9 mouse cellular contexts compared by ENCODE assay signal in the genomic region with DNA sequence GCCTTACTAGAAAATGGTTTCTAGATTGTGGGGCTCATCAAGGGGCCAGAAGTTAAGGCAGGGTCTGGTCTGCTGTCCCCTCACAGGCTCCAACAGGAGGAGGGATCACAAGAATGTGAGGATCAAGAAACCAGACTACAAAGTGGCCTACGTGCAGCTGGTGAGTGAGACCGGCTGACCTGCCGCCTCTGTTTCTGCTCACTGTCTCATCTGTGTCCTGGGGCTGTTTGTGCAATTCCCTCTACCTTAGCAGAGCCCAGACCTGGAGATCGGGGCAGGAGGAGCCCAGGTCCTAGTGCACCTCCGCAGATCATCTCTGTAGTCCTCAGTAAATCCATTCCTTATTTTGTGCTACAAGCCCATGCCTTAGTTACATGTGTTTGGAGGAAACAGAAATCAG. TPM values are rescaled to one million over a fixed set of nuclear protein-coding genes. Genes with fewer than 3 reads are reported as not detected.
A peak's percentile ranks its signal among the peaks of the same experiment; 100 is the strongest.
DNase-seq lines count a peak whose midpoint lies in the region; ATAC-seq lines count a peak whose summit lies in the region.
"Had no signal": no experiment of that assay in that cellular context is flagged by ENCODE, and none has a peak within 500 bp of the region (broad histone marks: within the 10 kb centered on the region; RNA-seq: fewer than 3 reads in every experiment).

No protein-coding gene starts in this region.

- DNase-seq in heart, postnatal 25 days (ENCODE audit: low spot score): no peak
- DNase-seq in liver, embryonic 11.5 days (ENCODE audit: low spot score): no peak
- no peak for DNase-seq in liver
- DNase-seq in limb, embryonic 11.5 days (ENCODE audit: low spot score): no peak
- no peak for DNase-seq in frontal cortex, postnatal 10 days (ENCODE audit: low spot score in 2 of 2)
- no peak for DNase-seq in lung, postnatal 4 days

- H3K4me1 ChIP-seq in heart, embryonic 11.5 days (ENCODE audit: control insufficient read depth, insufficient read depth, low read length): peaks cover 55% of the 10 kb centered on the region
- H3K4me1 ChIP-seq in liver, embryonic 11.5 days (replicated peaks; ENCODE audit: control insufficient read depth, insufficient read depth, low read length): peaks cover 81% of the 10 kb centered on the region
- peaks cover 70% of the 10 kb centered on the region for H3K4me1 ChIP-seq in limb, embryonic 11.5 days (ENCODE audit: control insufficient read depth, insufficient read depth, low read length)
- H3K4me1 ChIP-seq in neural tube, embryonic 13.5 days (replicated peaks): peaks cover 46% of the 10 kb centered on the region

- H3K9ac ChIP-seq in heart, embryonic 11.5 days (ENCODE audit: low read depth, low read length): no peak overlapping the region
- H3K9ac ChIP-seq in liver, embryonic 11.5 days (ENCODE audit: low read depth, low read length): no peak overlapping the region
- peak overlapping the region; percentile 37; the same call in 1 of the 2 replicates for H3K9ac ChIP-seq in limb, embryonic 11.5 days (ENCODE audit: low read length)
- H3K9ac ChIP-seq in neural tube, embryonic 13.5 days: no peak overlapping the region
- H3K9ac ChIP-seq: hindbrain, embryonic 15.5 days had no signal

- H3K4me2 ChIP-seq in heart, embryonic 11.5 days: no peak overlapping the region
- no peak overlapping the region for H3K4me2 ChIP-seq in liver, embryonic 11.5 days
- peak overlapping the region; percentile 16; the same call in 1 of the 2 replicates for H3K4me2 ChIP-seq in limb, embryonic 11.5 days (ENCODE audit: low read depth, severe bottlenecking)
- no peak overlapping the region for H3K4me2 ChIP-seq in neural tube, embryonic 13.5 days
- H3K4me2 ChIP-seq: hindbrain, embryonic 15.5 days had no signal

- no peaks in the 10 kb centered on the region for H3K9me3 ChIP-seq in heart, embryonic 11.5 days (replicated peaks; ENCODE audit: control insufficient read depth, low read length)
- H3K9me3 ChIP-seq in liver, embryonic 11.5 days (ENCODE audit: control insufficient read depth, low read length): no peaks in the 10 kb centered on the region
- H3K9me3 ChIP-seq in limb, embryonic 11.5 days (ENCODE audit: control insufficient read depth, low read length): no peaks in the 10 kb centered on the region
- no peaks in the 10 kb centered on the region for H3K9me3 ChIP-seq in neural tube, embryonic 13.5 days
- H3K9me3 ChIP-seq: hindbrain, embryonic 15.5 days had no signal

- H3K4me3 ChIP-seq in heart, embryonic 11.5 days (ENCODE audit: low read depth, low read length): no peak overlapping the region
- H3K4me3 ChIP-seq in liver, embryonic 11.5 days (ENCODE audit: low read depth, low read length): no peak overlapping the region
- H3K4me3 ChIP-seq in limb, embryonic 11.5 days (ENCODE audit: low read depth, low read length): no peak overlapping the region
- no peak overlapping the region for H3K4me3 ChIP-seq in neural tube, embryonic 13.5 days
- H3K4me3 ChIP-seq: hindbrain, embryonic 15.5 days had no signal

- H3K36me3 ChIP-seq in heart, embryonic 11.5 days (ENCODE audit: control insufficient read depth, insufficient read depth, low read length): no peaks in the 10 kb centered on the region; the same call in 1 of the 2 replicates
- H3K36me3 ChIP-seq in liver, embryonic 11.5 days (ENCODE audit: control insufficient read depth, insufficient read depth, low read length): peaks cover 2% of the 10 kb centered on the region
- H3K36me3 ChIP-seq in limb, embryonic 11.5 days (ENCODE audit: control insufficient read depth, insufficient read depth, low read length): peaks cover 6% of the 10 kb centered on the region; the same call in 1 of the 2 replicates
- H3K36me3 ChIP-seq in neural tube, embryonic 13.5 days: peaks cover 18% of the 10 kb centered on the region; the same call in 1 of the 2 replicates

- H3K27ac ChIP-seq in heart, embryonic 11.5 days (ENCODE audit: low read depth, low read length): peak overlapping the region; percentile 84
- peak overlapping the region; percentile 73 for H3K27ac ChIP-seq in liver, embryonic 11.5 days (ENCODE audit: low read depth, low read length)
- H3K27ac ChIP-seq in limb, embryonic 11.5 days (replicated peaks; ENCODE audit: low read depth, low read length): peak overlapping the region; percentile 98
- peak overlapping the region; percentile 74; the same call in 1 of the 2 replicates for H3K27ac ChIP-seq in neural tube, embryonic 13.5 days (replicated peaks)
- H3K27ac ChIP-seq: hindbrain, embryonic 15.5 days had no signal

- intact Hi-C loops in heart, postnatal 25 days (cut with DNase I): loop anchor here (5.0 kb wide), 2 partner anchors 55 to 135 kb away; no protein-coding TSS in a partner anchor

- no peaks in the 10 kb centered on the region for H3K27me3 ChIP-seq in heart, embryonic 11.5 days (ENCODE audit: control insufficient read depth, insufficient read depth, low read length)
- no peaks in the 10 kb centered on the region for H3K27me3 ChIP-seq in liver, embryonic 11.5 days (replicated peaks; ENCODE audit: control insufficient read depth, insufficient read depth, low read length)
- H3K27me3 ChIP-seq in limb, embryonic 11.5 days (ENCODE audit: control insufficient read depth, insufficient read depth, low read length): no peaks in the 10 kb centered on the region
- H3K27me3 ChIP-seq in neural tube, embryonic 13.5 days: no peaks in the 10 kb centered on the region
- H3K27me3 ChIP-seq: hindbrain, embryonic 15.5 days had no signal

- ATAC-seq in heart, embryonic 11.5 days (replicated peaks; ENCODE audit: insufficient number of reproducible peaks, low FRiP score, low TSS enrichment): no peak
- ATAC-seq in liver, embryonic 11.5 days (replicated peaks; ENCODE audit: low FRiP score): no peak
- no peak for ATAC-seq in limb, embryonic 11.5 days (ENCODE audit: insufficient number of reproducible peaks, low FRiP score, low TSS enrichment, low read depth)
- no peak for ATAC-seq in neural tube, embryonic 13.5 days (ENCODE audit: low read depth)

- 48% methylated on average over 5 of the region's 5 CpGs for WGBS in heart, embryonic 11.5 days (ENCODE audit: insufficient replicate concordance)
- 70% methylated on average over 5 of the region's 5 CpGs for WGBS in liver, embryonic 11.5 days
- WGBS in limb, embryonic 11.5 days: 17% methylated on average over 5 of the region's 5 CpGs
- 77% methylated on average over 5 of the region's 5 CpGs for WGBS in neural tube, embryonic 13.5 days

RNA-seq across cellular contexts. Expression of a gene that starts 4.7 kb away (rescaled TPM):
- 15.4 and 19.3 TPM in 2 replicates for polyA plus RNA-seq in heart, embryonic 11.5 days (2014; fragmentation: Nextera tagmentation; extraction: Ambion mirVana)
- 10 to 100 TPM; 16.1 to 39.0 TPM for total RNA-seq in heart, postnatal 25 days (2021)
- 20.8 and 22.2 TPM in 2 replicates for polyA plus RNA-seq in liver, embryonic 11.5 days (2014; fragmentation: Nextera tagmentation; extraction: Ambion mirVana)
- polyA plus RNA-seq in limb, embryonic 11.5 days (2014; fragmentation: Nextera tagmentation; extraction: Ambion mirVana): 17.8 and 19.7 TPM in 2 replicates
- polyA plus RNA-seq in neural tube, embryonic 13.5 days (2015; fragmentation: Nextera tagmentation; extraction: Ambion mirVana): 14.0 and 14.8 TPM in 2 replicates

RNA-seq across cellular contexts. Expression of a gene that starts 38.5 kb away (rescaled TPM):
- polyA plus RNA-seq in heart, embryonic 11.5 days (2014; fragmentation: Nextera tagmentation; extraction: Ambion mirVana): 16.0 and 16.3 TPM in 2 replicates
- 1 to 10 TPM in 1 of 2 experiments, not detected in 1; 2.0 TPM for total RNA-seq in heart, postnatal 25 days (2021)
- 1.5 and 2.4 TPM in 2 replicates for polyA plus RNA-seq in liver, embryonic 11.5 days (2014; fragmentation: Nextera tagmentation; extraction: Ambion mirVana)
- polyA plus RNA-seq in limb, embryonic 11.5 days (2014; fragmentation: Nextera tagmentation; extraction: Ambion mirVana): 8.0 and 10.8 TPM in 2 replicates
- 2.4 and 8.4 TPM in 2 replicates for polyA plus RNA-seq in neural tube, embryonic 13.5 days (2015; fragmentation: Nextera tagmentation; extraction: Ambion mirVana)
